10 mouse cellular contexts compared by ENCODE assay signal in genomic region chr11:76569436-76569835, GRCm38 (mm10). TPM values are rescaled to one million over a fixed set of nuclear protein-coding genes. Genes with fewer than 3 reads are reported as not detected.
DNase-seq lines count a peak whose midpoint lies in the region; ATAC-seq and TF ChIP-seq lines count a peak whose summit lies in the region.
"Had no signal": no experiment of that assay in that cellular context is flagged by ENCODE, and none has a peak within 500 bp of the region (broad histone marks: within the 10 kb centered on the region; RNA-seq: fewer than 3 reads in every experiment).

No protein-coding gene starts in this region.

- 29% methylated on average over 3 of the region's 3 CpGs for WGBS in hindbrain, embryonic 11.5 days
- 24% methylated on average over 3 of the region's 3 CpGs for WGBS in midbrain, embryonic 15.5 days

- peaks cover 11% of the 10 kb centered on the region for H3K4me1 ChIP-seq in hindbrain, embryonic 11.5 days (replicated peaks; ENCODE audit: control insufficient read depth, insufficient read depth, low read length)
- H3K4me1 ChIP-seq in midbrain, embryonic 15.5 days, result peaks cover 33% of the 10 kb centered on the region

- DNase-seq in embryo, embryonic 11 days, result peak; percentile 32
- no peak for DNase-seq in embryo, embryonic 10 days (ENCODE audit: low spot score)
- peak; percentile 31 for DNase-seq in brain, embryonic 14.5 days (ENCODE audit: low read depth)
- no peak for DNase-seq in hindbrain, embryonic 11.5 days (ENCODE audit: low spot score)
- no peak for DNase-seq in MN1 (ENCODE audit: low spot score)
- no peak for DNase-seq in layer of hippocampus, postnatal 14 days (ENCODE audit: low spot score in 2 of 2)
- DNase-seq: heart, adult 2 months had no signal

- H3K36me3 ChIP-seq in hindbrain, embryonic 11.5 days (ENCODE audit: control insufficient read depth, insufficient read depth, low read length), result no peaks in the 10 kb centered on the region
- H3K36me3 ChIP-seq in midbrain, embryonic 15.5 days (replicated peaks), result no peaks in the 10 kb centered on the region

- TF ChIP-seq POLR2A in brain, embryonic 14.5 days (IDR thresholded peaks at IDR 0.05; ENCODE audit: borderline replicate concordance, extremely low read depth, insufficient read depth, insufficient read length, poor library complexity, severe bottlenecking), result no peak

- H3K9me3 ChIP-seq in hindbrain, embryonic 11.5 days (ENCODE audit: control insufficient read depth, low read length), result no peaks in the 10 kb centered on the region
- no peaks in the 10 kb centered on the region for H3K9me3 ChIP-seq in midbrain, embryonic 15.5 days

- H3K27ac ChIP-seq in hindbrain, embryonic 11.5 days (ENCODE audit: low read depth, low read length), result no peak overlapping the region
- H3K27ac ChIP-seq in midbrain, embryonic 15.5 days, result 0 out of 2 replicates have a peak overlapping the region, but pooled peaks have one; percentile 35
- H3K27ac ChIP-seq: heart, adult 2 months had no signal

- H3K9ac ChIP-seq in hindbrain, embryonic 11.5 days (ENCODE audit: low read depth, low read length), result no peak overlapping the region
- H3K9ac ChIP-seq in midbrain, embryonic 15.5 days, result peak overlapping the region; percentile 76

- H3K4me3 ChIP-seq in hindbrain, embryonic 11.5 days (ENCODE audit: low read depth, low read length), result peak overlapping the region; percentile 76; the same call in 1 of the 2 replicates
- peak overlapping the region; percentile 75 for H3K4me3 ChIP-seq in midbrain, embryonic 15.5 days
- H3K4me3 ChIP-seq: heart, adult 2 months had no signal

- H3K4me2 ChIP-seq in hindbrain, embryonic 11.5 days (replicated peaks; ENCODE audit: low read depth, low read length), result peak overlapping the region; percentile 97
- peak overlapping the region; percentile 88 for H3K4me2 ChIP-seq in midbrain, embryonic 15.5 days

- no peak for ATAC-seq in hindbrain, embryonic 11.5 days (ENCODE audit: low FRiP score)
- no peak for ATAC-seq in midbrain, embryonic 15.5 days (replicated peaks)
- ATAC-seq in frontal cortex, adult (ENCODE audit: low TSS enrichment), result no peak; the same call in 1 of the 2 replicates
- ATAC-seq: Patski had no signal

- no peak for TF ChIP-seq CTCF in brain, embryonic 14.5 days (IDR thresholded peaks at IDR 0.05; ENCODE audit: borderline replicate concordance, extremely low read depth, insufficient read depth, insufficient read length)

- no peaks in the 10 kb centered on the region for H3K27me3 ChIP-seq in hindbrain, embryonic 11.5 days (ENCODE audit: control insufficient read depth, insufficient read depth, low read length)
- H3K27me3 ChIP-seq in midbrain, embryonic 15.5 days (replicated peaks), result no peaks in the 10 kb centered on the region
- H3K27me3 ChIP-seq: Patski had no signal

RNA-seq across cellular contexts. Expression of gene Abr, which starts 52.7 kb away (rescaled TPM):
- 210 and 215 TPM in 2 replicates for polyA plus RNA-seq in brain, embryonic 14.5 days (2012; rRNA removed)
- polyA plus RNA-seq in hindbrain, embryonic 11.5 days (2014; fragmentation: Nextera tagmentation; extraction: Ambion mirVana), result 35.8 and 41.7 TPM in 2 replicates
- polyA plus RNA-seq in midbrain, embryonic 15.5 days (2015; fragmentation: Nextera tagmentation; extraction: Ambion mirVana), result 127 and 128 TPM in 2 replicates
- 100 to 1,000 TPM; 412 to 440 TPM for total RNA-seq in layer of hippocampus, postnatal 14 days (2021)

Comparison
In these comparisons a context has a peak if more than half of its experiments do, and no peak if none do; other contexts are left out.
1. DNase-seq: peak in embryo, embryonic 11 days (single experiment) and brain, embryonic 14.5 days (single experiment); none in embryo, embryonic 10 days (single experiment), hindbrain, embryonic 11.5 days (single experiment), MN1 (single experiment) and layer of hippocampus, postnatal 14 days (0 of 2).